Mouse (Mus musculus): ENCODE data around the gene Gapvd1.

Gapvd1 gene

DNA sequence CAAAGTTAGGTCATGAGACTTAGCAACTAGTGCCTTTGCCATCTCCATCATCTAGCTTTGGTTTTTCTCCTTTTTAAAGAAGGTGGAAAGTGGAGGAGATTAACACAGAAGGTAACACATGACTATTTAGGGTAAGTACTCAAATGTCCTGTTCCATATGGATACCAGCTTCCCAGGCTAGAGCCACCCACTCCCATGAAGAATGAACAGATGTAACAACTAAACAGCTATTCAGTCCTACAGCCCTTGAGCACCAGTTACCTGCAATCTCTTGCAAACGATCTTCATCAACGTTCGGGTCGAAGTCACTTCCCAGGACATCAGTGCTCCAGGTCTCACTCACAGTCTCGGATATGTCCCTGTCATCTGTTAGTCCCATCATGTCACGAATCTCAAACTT, 43.1 kb downstream of the Gapvd1 start:
- peak; percentile 14 for DNase-seq (ENCODE audit: low read depth, low spot score)

DNA sequence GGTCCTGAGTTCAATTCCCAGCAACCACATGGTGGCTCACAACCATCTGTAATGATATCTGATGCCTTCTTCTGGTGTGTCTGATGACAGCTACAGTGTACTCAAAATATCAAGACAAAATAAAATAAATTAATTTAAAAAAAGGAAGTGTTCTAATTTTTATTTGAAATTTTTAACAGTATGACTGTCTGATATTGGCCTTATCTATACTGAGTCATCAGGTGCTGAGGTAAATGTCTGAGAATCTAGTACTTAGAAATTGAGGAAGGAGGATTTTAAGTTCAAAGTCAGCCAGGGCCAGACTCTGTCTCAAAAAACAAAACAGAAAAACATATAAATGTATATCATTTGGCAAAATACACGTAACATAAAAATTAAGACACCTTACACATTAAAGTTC, 46.4 kb downstream of the Gapvd1 start:
- no peak for DNase-seq (ENCODE audit: low read depth, low spot score)

GRCm38 (mm10) chr2:34696592-34696991, 58.4 kb downstream of the Gapvd1 start:
- DNase-seq (ENCODE audit: low read depth, low spot score): no peak

DNA sequence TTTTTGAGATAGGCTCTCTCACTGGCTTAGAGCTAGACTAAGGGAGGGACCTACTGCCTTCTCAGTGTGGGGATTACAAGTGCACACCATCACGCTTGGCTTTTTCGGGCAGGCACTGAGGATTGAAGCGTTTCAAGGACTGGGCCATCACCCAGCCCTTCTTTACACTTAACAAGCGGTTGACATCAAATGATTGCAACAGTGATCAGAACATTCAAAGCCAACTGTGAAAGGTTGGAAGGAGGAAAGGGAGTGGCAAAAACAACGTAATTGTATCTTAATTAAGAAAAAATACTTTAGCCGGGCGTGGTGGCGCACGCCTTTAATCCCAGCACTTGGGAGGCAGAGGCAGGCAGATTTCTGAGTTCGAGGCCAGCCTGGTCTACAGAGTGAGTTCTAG, 62.2 kb downstream of the Gapvd1 start:
- DNase-seq (ENCODE audit: low read depth, low spot score): no peak

DNA sequence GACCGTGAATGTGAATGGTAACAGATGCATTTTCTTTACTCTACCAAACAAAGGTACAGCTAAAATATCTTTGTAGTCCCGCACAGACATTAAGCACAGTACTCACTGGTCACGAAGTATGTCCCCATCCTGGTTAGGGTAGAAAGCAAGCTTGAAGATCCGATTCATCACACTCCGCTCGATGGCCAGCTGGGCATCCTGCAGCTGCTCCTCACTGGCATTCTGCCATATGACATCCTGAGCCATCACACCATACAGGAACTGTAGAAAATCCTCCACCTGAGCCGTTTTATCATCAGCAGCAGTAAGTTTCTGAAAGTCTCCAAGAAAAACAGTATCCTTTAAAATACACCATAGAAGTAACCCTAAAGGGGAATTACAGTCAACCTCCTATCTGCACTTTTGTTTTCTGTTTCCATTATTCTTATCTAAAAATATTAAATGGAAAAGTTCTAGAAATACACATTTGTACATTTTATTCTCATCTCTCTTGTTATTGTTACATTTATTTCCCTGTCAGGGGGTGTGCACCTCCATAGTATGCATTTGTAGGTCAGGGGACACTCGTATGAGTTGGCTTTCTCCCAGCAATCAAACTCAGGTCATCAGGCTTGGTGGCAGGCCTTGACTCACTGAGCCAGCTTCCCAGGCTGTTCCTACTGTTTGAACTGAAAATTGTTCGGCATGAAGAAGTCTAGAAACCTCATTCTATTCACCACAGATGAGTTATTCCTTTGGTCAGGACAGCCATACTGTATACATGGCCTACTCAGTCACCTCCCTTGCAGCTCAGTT, 70.8 kb downstream of the Gapvd1 start:
- DNase-seq (ENCODE audit: low read depth, low spot score): peak; percentile 59

- no peak for DNase-seq (ENCODE audit: low read depth, low spot score)
Observed at GRCm38 (mm10) chr2:34677976-34678375, 77.1 kb downstream of the Gapvd1 start.

GRCm38 (mm10) chr2:34677061-34677460, 78.0 kb downstream of the Gapvd1 start:
- no peak for DNase-seq (ENCODE audit: low read depth, low spot score)

DNA sequence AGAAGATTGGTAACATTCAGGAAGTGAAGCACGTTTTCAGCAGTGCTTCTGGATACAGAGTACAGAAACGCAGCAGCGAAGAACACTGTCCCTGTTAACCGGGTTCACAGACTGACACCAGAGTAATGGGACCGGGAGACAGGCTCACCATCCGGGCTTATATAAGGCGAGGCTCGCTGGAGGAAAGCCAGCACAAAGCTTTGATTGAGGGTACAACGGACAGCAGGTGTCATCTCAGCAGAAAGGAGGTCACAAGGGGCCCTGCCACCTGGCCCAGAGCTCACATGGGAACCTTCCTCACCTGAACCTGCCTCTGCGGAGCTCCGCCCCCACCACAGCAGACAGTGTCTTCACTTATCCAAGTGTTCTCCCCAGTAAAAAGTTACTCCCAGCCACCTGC, 81.2 kb downstream of the Gapvd1 start:
- peak; percentile 33 for DNase-seq (ENCODE audit: low read depth, low spot score)

GRCm38 (mm10) chr2:34671385-34672026, 83.5 kb downstream of the Gapvd1 start:
- peak; percentile 85 for DNase-seq (ENCODE audit: low read depth, low spot score)

DNA sequence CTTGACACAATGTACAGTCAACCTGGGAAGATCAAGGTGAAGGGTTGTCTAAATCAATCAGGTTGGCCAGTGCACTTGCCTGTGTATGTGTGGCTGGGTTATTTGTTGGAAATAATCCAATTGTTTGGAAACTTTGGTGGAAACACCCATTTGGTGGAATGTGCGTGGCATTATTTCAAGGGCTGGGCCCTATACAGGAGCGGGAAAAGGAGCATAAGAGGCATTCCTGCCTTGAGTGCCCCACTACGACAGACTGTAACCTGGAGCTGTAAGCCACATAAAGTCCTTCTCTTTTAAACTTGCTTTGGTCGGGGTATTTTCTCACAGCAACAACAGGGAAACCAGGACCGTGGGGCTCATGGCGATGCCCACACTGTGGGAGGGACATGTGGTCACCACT, 84.6 kb downstream of the Gapvd1 start:
- DNase-seq (ENCODE audit: low read depth, low spot score): no peak

DNA sequence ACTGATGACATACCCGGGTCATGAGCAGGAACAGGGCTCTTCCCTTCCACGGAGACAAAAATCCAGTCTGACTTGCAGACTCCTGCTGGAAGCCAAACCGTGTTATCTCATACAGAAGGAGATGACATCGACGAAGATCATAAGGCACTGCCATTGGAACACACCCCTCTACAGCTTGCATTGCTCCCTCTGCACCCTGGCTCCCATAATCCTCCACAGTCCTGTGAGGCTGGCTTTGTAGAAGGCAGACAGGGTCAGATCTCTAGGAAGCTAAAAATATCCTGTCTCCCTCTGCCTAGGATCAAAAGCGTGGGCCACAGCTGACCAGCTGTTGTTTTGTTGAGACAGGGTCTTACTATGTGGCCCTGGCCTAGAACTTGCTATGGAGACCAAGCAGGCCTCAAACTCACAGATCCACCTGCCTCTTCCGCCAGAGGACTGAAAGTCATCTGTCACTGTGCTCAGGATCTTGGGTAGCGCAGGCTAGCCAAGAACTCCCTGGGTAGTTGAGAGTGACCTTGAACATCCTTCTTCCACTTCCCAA, 85.8 kb downstream of the Gapvd1 start:
- DNase-seq (ENCODE audit: low read depth, low spot score): no peak

DNA sequence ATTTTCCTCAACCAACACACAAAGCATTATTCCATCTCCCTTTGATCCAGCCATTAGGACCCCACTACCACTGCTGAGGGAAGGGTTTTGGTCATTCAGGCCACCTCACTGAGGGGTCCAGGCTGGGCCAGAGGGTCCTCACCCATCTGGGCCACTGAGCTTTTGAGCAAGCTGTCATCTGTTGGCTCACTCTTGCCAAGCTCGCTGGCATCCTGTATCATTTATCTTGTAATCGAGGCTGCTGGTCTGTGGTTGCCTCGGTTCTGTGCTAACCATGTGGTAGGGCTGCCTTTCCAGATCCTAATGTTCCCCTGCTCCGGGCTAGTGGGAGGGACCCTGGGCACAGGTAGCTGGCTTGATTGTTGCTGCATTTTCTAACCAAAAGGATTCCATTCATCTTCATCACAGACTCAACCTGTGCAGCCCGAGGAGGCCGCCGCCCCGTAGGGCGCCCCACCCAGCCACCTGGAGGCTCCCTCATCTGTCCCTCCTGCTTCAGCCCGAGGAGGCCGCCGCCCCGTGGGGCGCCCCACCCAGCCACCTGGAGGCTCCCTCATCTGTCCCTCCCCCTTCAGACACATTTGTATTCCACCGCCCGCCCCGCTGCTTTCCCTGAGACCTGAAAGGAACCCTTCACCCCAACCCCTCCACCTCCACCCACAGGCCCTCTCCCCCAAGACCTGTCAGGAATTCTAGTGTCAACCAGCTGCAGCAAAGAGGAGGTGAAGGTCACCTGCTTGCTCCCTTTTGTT, 86.4 kb downstream of the Gapvd1 start:
- peak; percentile 22 for DNase-seq (ENCODE audit: low read depth, low spot score)

- DNase-seq (ENCODE audit: low read depth, low spot score): no peak
Observed at GRCm38 (mm10) chr2:34667820-34668219, 87.2 kb downstream of the Gapvd1 start.

GRCm38 (mm10) chr2:34647410-34647809, 107.6 kb downstream of the Gapvd1 start:
- no peak for DNase-seq (ENCODE audit: low read depth, low spot score)

GRCm38 (mm10) chr2:34646541-34646865, 108.5 kb downstream of the Gapvd1 start:
- DNase-seq (ENCODE audit: low read depth, low spot score): no peak

- peak; percentile 55 for DNase-seq (ENCODE audit: low read depth, low spot score)
Observed at GRCm38 (mm10) chr2:34645851-34646540, 109.0 kb downstream of the Gapvd1 start.

- DNase-seq (ENCODE audit: low read depth, low spot score): no peak
Observed at GRCm38 (mm10) chr2:34644571-34645526, 110.2 kb downstream of the Gapvd1 start.

- DNase-seq (ENCODE audit: low read depth, low spot score): no peak
Observed at GRCm38 (mm10) chr2:34642351-34642750, 112.7 kb downstream of the Gapvd1 start.

DNA sequence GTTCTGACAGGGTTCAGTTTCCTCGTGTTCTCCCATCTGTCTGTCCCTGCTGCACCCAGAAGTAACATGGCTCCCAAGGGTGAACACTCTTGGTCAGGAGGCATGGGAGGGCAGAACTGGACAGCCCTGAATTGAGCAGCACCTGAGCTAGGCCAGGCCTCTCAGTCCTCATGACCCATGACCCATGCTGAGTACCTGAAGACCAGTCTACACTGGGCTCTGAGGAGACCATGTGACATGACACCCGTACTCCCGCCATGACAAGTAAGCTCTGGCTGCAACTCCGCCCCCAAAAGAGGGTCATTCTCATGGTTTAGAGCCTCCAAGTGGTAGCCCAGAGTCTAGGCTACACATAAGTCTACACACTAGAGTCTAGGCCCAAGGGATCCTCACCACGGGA, 115.3 kb downstream of the Gapvd1 start:
- no peak for DNase-seq (ENCODE audit: low read depth, low spot score)

DNA sequence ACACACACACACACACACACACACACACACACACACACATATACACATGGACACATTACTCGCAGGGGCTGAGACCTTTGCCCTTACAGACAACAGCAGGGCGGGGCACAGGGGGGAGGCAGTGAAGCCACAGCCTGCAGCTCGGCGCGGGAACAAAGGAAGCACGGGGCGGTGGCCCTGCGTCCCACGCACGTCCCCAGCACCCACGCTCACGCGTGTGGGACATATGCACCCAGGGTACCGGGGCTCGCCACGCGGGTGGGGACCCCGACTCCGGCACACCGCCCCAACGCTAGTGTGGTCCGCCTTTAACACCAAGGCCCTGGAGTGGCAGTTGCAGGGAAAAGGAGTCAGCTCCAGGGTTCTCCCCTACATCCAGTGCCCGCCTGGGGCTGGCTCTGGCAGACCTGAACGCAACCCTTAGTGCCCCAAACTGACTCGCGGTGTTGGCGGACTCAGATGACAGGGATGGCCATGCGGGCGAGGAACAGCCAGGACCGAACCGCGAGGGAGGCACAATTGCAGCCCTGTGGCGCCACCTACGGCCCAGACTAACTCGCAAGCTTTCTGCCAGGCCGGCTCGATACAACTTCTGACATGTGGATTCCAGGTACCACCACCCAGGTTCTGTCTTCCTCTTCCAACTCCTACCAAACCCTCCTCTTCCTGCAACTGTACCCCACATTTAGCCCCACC, 115.9 kb downstream of the Gapvd1 start:
- DNase-seq (ENCODE audit: low read depth, low spot score): peak; percentile 88
